In genomic region chr6:120090712-120091248, GRCm38 (mm10) we compare ENCODE assay signal across 18 mouse cellular contexts. TPM values are rescaled to one million over a fixed set of nuclear protein-coding genes. Genes with fewer than 3 reads are reported as not detected.
A peak's percentile ranks its signal among the peaks of the same experiment; 100 is the strongest.
DNase-seq lines count a peak whose midpoint lies in the region; ATAC-seq and TF ChIP-seq lines count a peak whose summit lies in the region.
"Had no signal": no experiment of that assay in that cellular context is flagged by ENCODE, and none has a peak within 500 bp of the region (broad histone marks: within the 10 kb centered on the region; RNA-seq: fewer than 3 reads in every experiment).

No protein-coding gene starts in this region.

- H3K27me3 ChIP-seq in liver, adult 2 months (ENCODE audit: control insufficient read depth, insufficient read depth, low read length) = no peaks in the 10 kb centered on the region
- no peaks in the 10 kb centered on the region for H3K27me3 ChIP-seq in liver, postnatal 0 days (ENCODE audit: insufficient read depth, low read length)
- H3K27me3 ChIP-seq in hindbrain, embryonic 16.5 days (replicated peaks; ENCODE audit: control insufficient read depth, insufficient read depth, low read length) = no peaks in the 10 kb centered on the region
- H3K27me3 ChIP-seq: embryonic facial prominence, embryonic 13.5 days; lung, embryonic 15.5 days; midbrain, embryonic 12.5 days; neural tube, embryonic 12.5 days had no signal

- H3K36me3 ChIP-seq in liver, adult 2 months (ENCODE audit: control insufficient read depth, insufficient read depth, low read length) = no peaks in the 10 kb centered on the region
- no peaks in the 10 kb centered on the region for H3K36me3 ChIP-seq in liver, postnatal 0 days (replicated peaks; ENCODE audit: insufficient read depth, low read length)
- no peaks in the 10 kb centered on the region for H3K36me3 ChIP-seq in hindbrain, embryonic 16.5 days (ENCODE audit: control insufficient read depth, insufficient read depth, low read length)
- H3K36me3 ChIP-seq: embryonic facial prominence, embryonic 13.5 days; hindbrain, embryonic 10.5 days; lung, embryonic 15.5 days; midbrain, embryonic 12.5 days; neural tube, embryonic 12.5 days had no signal

- TF ChIP-seq EP300 in liver, postnatal 0 days (IDR thresholded peaks at IDR 0.05; ENCODE audit: low read depth) = no peak

- no peak overlapping the region for H3K4me2 ChIP-seq in liver, postnatal 0 days (ENCODE audit: low read depth, low read length)
- H3K4me2 ChIP-seq in hindbrain, embryonic 16.5 days (ENCODE audit: low read length) = no peak overlapping the region
- H3K4me2 ChIP-seq: embryonic facial prominence, embryonic 13.5 days; lung, embryonic 15.5 days; midbrain, embryonic 12.5 days; neural tube, embryonic 12.5 days had no signal

- no peak overlapping the region for H3K27ac ChIP-seq in liver, adult 2 months (replicated peaks; ENCODE audit: insufficient read depth, low read depth, low read length)
- H3K27ac ChIP-seq in liver, postnatal 0 days (ENCODE audit: low read depth) = no peak overlapping the region
- H3K27ac ChIP-seq in hindbrain, embryonic 16.5 days (ENCODE audit: low read depth, low read length) = no peak overlapping the region
- H3K27ac ChIP-seq: embryonic facial prominence, embryonic 13.5 days; hindbrain, embryonic 10.5 days; lung, embryonic 15.5 days; midbrain, embryonic 12.5 days; neural tube, embryonic 12.5 days had no signal

- H3K9ac ChIP-seq in liver, adult 2 months (ENCODE audit: low read depth, low read length) = no peak overlapping the region
- no peak overlapping the region for H3K9ac ChIP-seq in liver, postnatal 0 days (replicated peaks)
- H3K9ac ChIP-seq in hindbrain, embryonic 16.5 days (ENCODE audit: low read depth, low read length) = no peak overlapping the region
- H3K9ac ChIP-seq: embryonic facial prominence, embryonic 13.5 days; lung, embryonic 15.5 days; midbrain, embryonic 12.5 days; neural tube, embryonic 12.5 days had no signal

- H3K4me1 ChIP-seq in liver, adult 2 months (ENCODE audit: control insufficient read depth, insufficient read depth, low read length) = no peaks in the 10 kb centered on the region
- H3K4me1 ChIP-seq in liver, postnatal 0 days (ENCODE audit: insufficient read depth) = no peaks in the 10 kb centered on the region
- no peaks in the 10 kb centered on the region for H3K4me1 ChIP-seq in hindbrain, embryonic 16.5 days (ENCODE audit: control insufficient read depth, insufficient read depth, low read depth, low read length)
- H3K4me1 ChIP-seq: lung, embryonic 15.5 days; neural tube, embryonic 12.5 days had no signal

- TF ChIP-seq CTCF in liver, adult 2 months (IDR thresholded peaks at IDR 0.05; ENCODE audit: low read depth, low read length) = no peak
- TF ChIP-seq CTCF in liver, postnatal 0 days (IDR thresholded peaks at IDR 0.05; ENCODE audit: low read depth) = no peak

- H3K79me2 ChIP-seq in liver, adult 2 months (ENCODE audit: control insufficient read depth, insufficient read depth, low read length) = no peaks in the 10 kb centered on the region

- ATAC-seq in liver, postnatal 0 days = no peak
- no peak for ATAC-seq in hindbrain, embryonic 16.5 days
- ATAC-seq: forebrain, embryonic 14.5 days had no signal

- no peak for TF ChIP-seq POLR2A in liver, adult 2 months (IDR thresholded peaks at IDR 0.05; ENCODE audit: extremely low read depth, insufficient read depth, low read length)

- DNase-seq in adrenal gland, adult 2 months = peak; percentile 23
- no peak for DNase-seq in adrenal gland, adult 18-20 months (ENCODE audit: low spot score in 2 of 2)
- DNase-seq in liver, adult 2 months (ENCODE audit: extremely low read depth, low read depth, low spot score) = peak; percentile 25
- no peak for DNase-seq in liver, postnatal 0 days
- peak; percentile 14 for DNase-seq in induced T-regulatory cell, adult 2 months (ENCODE audit: low read depth)
- DNase-seq in mesoderm, embryonic 11.5 days (ENCODE audit: low read depth, low spot score) = peak; percentile 52
- no peak for DNase-seq in cerebellum, adult 9-11 months
- DNase-seq: gastrocnemius, postnatal 36 days; left cerebral cortex, postnatal 4 days; retina, postnatal 1 day; thymus, adult 2 months had no signal

- H3K4me3 ChIP-seq in liver, adult 2 months (ENCODE audit: insufficient read depth, low read depth, low read length) = no peak overlapping the region
- H3K4me3 ChIP-seq in liver, postnatal 0 days (ENCODE audit: low read depth, low read length) = no peak overlapping the region
- H3K4me3 ChIP-seq in hindbrain, embryonic 16.5 days (ENCODE audit: low read length) = no peak overlapping the region
- H3K4me3 ChIP-seq: embryonic facial prominence, embryonic 13.5 days; hindbrain, embryonic 10.5 days; lung, embryonic 15.5 days; midbrain, embryonic 12.5 days; neural tube, embryonic 12.5 days had no signal

- 62% methylated on average over 15 of the region's 15 CpGs for WGBS in liver, adult 2 months
- 60% methylated on average over 15 of the region's 15 CpGs for WGBS in liver, postnatal 0 days (ENCODE audit: insufficient replicate concordance)
- WGBS in hindbrain, embryonic 16.5 days = 77% methylated on average over 15 of the region's 15 CpGs

- no peaks in the 10 kb centered on the region for H3K9me3 ChIP-seq in liver, postnatal 0 days (ENCODE audit: low read length)
- no peaks in the 10 kb centered on the region for H3K9me3 ChIP-seq in hindbrain, embryonic 16.5 days (ENCODE audit: control insufficient read depth, low read length)
- H3K9me3 ChIP-seq: embryonic facial prominence, embryonic 13.5 days; hindbrain, embryonic 10.5 days; lung, embryonic 15.5 days; midbrain, embryonic 12.5 days; neural tube, embryonic 12.5 days had no signal

RNA-seq across cellular contexts. Expression of gene Ninj2, which starts 2.4 kb away (rescaled TPM):
- not detected for total RNA-seq in adrenal gland, adult 2 months (2021)
- polyA plus RNA-seq in adrenal gland, adult 2 months (2012; rRNA removed) = not detected in 2 replicates
- not detected for total RNA-seq in adrenal gland, adult 18-20 months (2021)
- total RNA-seq in liver, adult 2 months (2014; rRNA removed) = not detected in 2 replicates
- polyA plus RNA-seq in liver, adult 2 months (2012; rRNA removed) = not detected in 2 replicates
- polyA plus RNA-seq in liver, postnatal 0 days (2015; fragmentation: Nextera tagmentation; extraction: Ambion mirVana) = 0.31 TPM in 1 of 2 replicates, not detected in the other
- polyA plus RNA-seq in hindbrain, embryonic 16.5 days (2015; fragmentation: Nextera tagmentation; extraction: Ambion mirVana) = not detected in 2 replicates
- total RNA-seq: gastrocnemius, postnatal 36 days; left cerebral cortex, postnatal 4 days had no signal
- polyA plus RNA-seq: embryonic facial prominence, embryonic 13.5 days; forebrain, embryonic 14.5 days; hindbrain, embryonic 10.5 days; midbrain, embryonic 12.5 days; neural tube, embryonic 12.5 days had no signal

RNA-seq across cellular contexts. Expression of gene Wnk1, which starts 52.3 kb away (rescaled TPM):
- total RNA-seq in adrenal gland, adult 2 months (2021) = 100 to 1,000 TPM; 140 to 212 TPM
- polyA plus RNA-seq in adrenal gland, adult 2 months (2012; rRNA removed) = 77.1 and 97.5 TPM in 2 replicates
- 100 to 1,000 TPM; 164 to 170 TPM for total RNA-seq in adrenal gland, adult 18-20 months (2021)
- total RNA-seq in liver, adult 2 months (2014; rRNA removed) = 62.0 and 72.5 TPM in 2 replicates
- polyA plus RNA-seq in liver, adult 2 months (2012; rRNA removed) = 27.0 and 31.7 TPM in 2 replicates
- 26.6 and 27.5 TPM in 2 replicates for polyA plus RNA-seq in liver, postnatal 0 days (2015; fragmentation: Nextera tagmentation; extraction: Ambion mirVana)
- polyA plus RNA-seq in hindbrain, embryonic 16.5 days (2015; fragmentation: Nextera tagmentation; extraction: Ambion mirVana) = 37.7 and 43.4 TPM in 2 replicates

Comparison
In these comparisons a context has a peak if more than half of its experiments do, and no peak if none do; other contexts are left out.
1. DNase-seq: peak in adrenal gland, adult 2 months (single experiment), liver, adult 2 months (single experiment), induced T-regulatory cell, adult 2 months (single experiment) and mesoderm, embryonic 11.5 days (single experiment); none in adrenal gland, adult 18-20 months (0 of 2), liver, postnatal 0 days (single experiment) and cerebellum, adult 9-11 months (single experiment).